Mouse (Mus musculus): ENCODE results near the gene Gm4133. TPM values are rescaled to one million over a fixed set of nuclear protein-coding genes. Genes with fewer than 3 reads are reported as not detected.

The Gm4133 gene
- not detected for total RNA-seq (2023)

GRCm38 (mm10) chr7:20333965-20334364 lies at the start of gene Gm4133:
Gm4133 (minus strand) TSS chr7:20334065.

GRCm38 (mm10) chr7:20375310-20375709 lies 41.4 kb upstream of the Gm4133 start, which contains the start of gene Gm5728:
Gm5728 (minus strand) TSS chr7:20375410.

Other genes with a start within 250 kb of the Gm4133 start
- gene Vmn1r91, start 234.4 kb downstream of the Gm4133 start, total RNA-seq (2023): not detected
- gene Gm16442, start 211.5 kb downstream of the Gm4133 start, total RNA-seq (2023): not detected
- gene Vmn1r93, start 195.0 kb downstream of the Gm4133 start, total RNA-seq (2023): not detected
- not detected for gene Vmn1r94, start 165.7 kb downstream of the Gm4133 start, total RNA-seq (2023)
- gene Vmn1r95, start 140.4 kb downstream of the Gm4133 start, total RNA-seq (2023): not detected
- gene Gm6164, start 128.5 kb downstream of the Gm4133 start, total RNA-seq (2023): not detected
- gene Gm4498, start 100.2 kb downstream of the Gm4133 start, total RNA-seq (2023): not detected
- gene Gm5890, start 71.2 kb downstream of the Gm4133 start, total RNA-seq (2023): not detected
- gene Gm5728, start 41.3 kb upstream of the Gm4133 start, total RNA-seq (2023): not detected
- not detected for gene Vmn1r100, start 83.9 kb upstream of the Gm4133 start, total RNA-seq (2023)
- not detected for gene Vmn1r101, start 108.5 kb upstream of the Gm4133 start, total RNA-seq (2023)
- gene Gm10670, start 140.9 kb upstream of the Gm4133 start, total RNA-seq (2023): not detected
- not detected for gene Vmn1r103, start 176.5 kb upstream of the Gm4133 start, total RNA-seq (2023)
- gene Vmn1r104, start 199.8 kb upstream of the Gm4133 start, total RNA-seq (2023): not detected
- not detected for gene Gm5726, start 211.7 kb upstream of the Gm4133 start, total RNA-seq (2023)
- not detected for gene Gm4141, start 242.2 kb upstream of the Gm4133 start, total RNA-seq (2023)

Measured in B cell, adult 67 days (primary cell).